Mouse (Mus musculus) limb, embryonic 14.5 days (tissue): ENCODE data around the gene Vwa3a. TPM values are rescaled to one million over a fixed set of nuclear protein-coding genes. Genes with fewer than 3 reads are reported as not detected.
A peak's percentile ranks its signal among the peaks of the same experiment; 100 is the strongest.

Experiments used
- ATAC-seq: fragments of 200-750 bp; cut with Nextera tagmentation; 2 replicates; pipeline ENCODE4 v1.8.0; 2017; ENCODE audit warnings: low read depth, moderate number of reproducible peaks, moderate TSS enrichment; ENCODE audit not compliant: low FRiP score
- DNase-seq: peaks from one replicate; pipeline ENCODE4 v3.0.0-alpha.2; 2015; ENCODE audit warnings: low spot score
- H3K27ac ChIP-seq: fragments of 300-500 bp; sonication (generic); replicated peaks from 2 replicates; pipeline ENCODE4 v1.5.1; 2014; ENCODE audit warnings: low read depth, mild to moderate bottlenecking, low read length, moderate library complexity, mixed read lengths
- H3K27me3 ChIP-seq: fragments of 300-500 bp; sonication (generic); 2 replicates; pipeline ENCODE4 v1.6.1; 2014; ENCODE audit warnings: low read length, mixed read lengths; ENCODE audit not compliant: control insufficient read depth, insufficient read depth
- H3K36me3 ChIP-seq: fragments of 300-500 bp; sonication (generic); 2 replicates; pipeline ENCODE4 v1.6.1; 2014; ENCODE audit warnings: mild to moderate bottlenecking, low read length, moderate library complexity, mixed read lengths; ENCODE audit not compliant: control insufficient read depth, insufficient read depth
- H3K4me1 ChIP-seq: fragments of 300-500 bp; sonication (generic); 2 replicates; pipeline ENCODE4 v1.6.1; 2014; ENCODE audit warnings: antibody characterized with exemption, low read length, mixed read lengths; ENCODE audit not compliant: control insufficient read depth, insufficient read depth
- H3K4me2 ChIP-seq: fragments of 300-500 bp; sonication (generic); replicated peaks from 2 replicates; pipeline ENCODE4 v1.6.1; 2014; ENCODE audit warnings: low read depth, mild to moderate bottlenecking, low read length, moderate library complexity; ENCODE audit not compliant: severe bottlenecking
- H3K4me3 ChIP-seq: fragments of 300-500 bp; sonication (generic); replicated peaks from 2 replicates; pipeline ENCODE4 v1.5.1; 2014; ENCODE audit warnings: low read length
- H3K9ac ChIP-seq: fragments of 300-500 bp; sonication (generic); 2 replicates; pipeline ENCODE4 v1.6.1; 2014; ENCODE audit warnings: mild to moderate bottlenecking, low read depth, low read length, moderate library complexity; ENCODE audit not compliant: severe bottlenecking
- H3K9me3 ChIP-seq: fragments of 300-500 bp; sonication (generic); 2 replicates; pipeline ENCODE4 v1.6.1; 2016; ENCODE audit warnings: low read length; ENCODE audit not compliant: control insufficient read depth
- POLR2A ChIP-seq: fragments of 200-500 bp; IDR thresholded peaks from 2 replicates; pipeline ENCODE4 v1.8.0; 2012; ENCODE audit warnings: inconsistent platforms, mild to moderate bottlenecking, moderate library complexity, borderline replicate concordance; ENCODE audit not compliant: insufficient read depth, insufficient read length; ENCODE audit errors: extremely low read depth
- WGBS: fragments of 180-500 bp; shearing (Covaris S2); extraction: QIAGEN DNeasy Blood & Tissue Kit; methylation state at CpG from one replicate; pipeline ENCODE4 v1.1.7; 2014; 5-methylcytosine and 5-hydroxymethylcytosine counted together
- polyA plus RNA-seq, 2 experiments: library from polyadenylated mRNA; depleted of rRNA in 1 of 2; stranded (reverse) in 1 of 2; unstranded in 1 of 2; fragments of >200 nt; fragmentation: Nextera tagmentation in 1 of 2; extraction: Ambion mirVana in 1 of 2; gene quantifications; 2 replicates each; pipeline versions ENCODE4 v1.2.1 to v1.2.3; 2012 to 2014

Vwa3a gene
- polyA plus RNA-seq, 2 experiments = 0.10 to 0.19 TPM

DNA sequence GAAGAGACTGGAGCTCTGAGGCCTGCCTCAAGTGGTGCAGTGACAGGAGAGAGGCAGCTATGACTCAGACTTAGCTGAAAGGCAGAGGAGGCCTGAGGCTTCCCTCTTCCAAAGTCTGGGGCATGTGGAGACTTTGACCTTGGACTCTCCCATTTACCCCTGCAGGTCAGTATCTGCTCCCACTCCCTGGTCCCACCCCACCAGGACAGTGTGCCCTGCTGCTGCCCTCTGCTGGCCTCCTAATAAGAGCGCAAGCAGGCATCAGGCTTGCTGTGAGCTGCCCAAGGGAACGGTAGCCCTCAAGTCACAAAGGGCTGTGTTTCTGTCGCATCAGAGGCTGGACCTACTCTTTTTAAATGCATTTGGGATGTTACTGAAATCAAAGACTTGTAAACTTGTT, 87.3 kb downstream of the Vwa3a start:
- no peak for TF ChIP-seq POLR2A
- 0 out of 2 replicates have a peak, but pooled peaks cover 4% of the 10 kb centered on the region for H3K4me1 ChIP-seq
- H3K27me3 ChIP-seq = no peaks in the 10 kb centered on the region
- WGBS = 14% methylated on average over 3 of the region's 3 CpGs
- peak; percentile 17 for DNase-seq
- H3K27ac ChIP-seq = no peak overlapping the region
- no peak overlapping the region for H3K4me3 ChIP-seq
- no peak for ATAC-seq
- no peaks in the 10 kb centered on the region for H3K9me3 ChIP-seq
- no peaks in the 10 kb centered on the region for H3K36me3 ChIP-seq
- no peak overlapping the region for H3K4me2 ChIP-seq
- H3K9ac ChIP-seq = no peak overlapping the region

DNA sequence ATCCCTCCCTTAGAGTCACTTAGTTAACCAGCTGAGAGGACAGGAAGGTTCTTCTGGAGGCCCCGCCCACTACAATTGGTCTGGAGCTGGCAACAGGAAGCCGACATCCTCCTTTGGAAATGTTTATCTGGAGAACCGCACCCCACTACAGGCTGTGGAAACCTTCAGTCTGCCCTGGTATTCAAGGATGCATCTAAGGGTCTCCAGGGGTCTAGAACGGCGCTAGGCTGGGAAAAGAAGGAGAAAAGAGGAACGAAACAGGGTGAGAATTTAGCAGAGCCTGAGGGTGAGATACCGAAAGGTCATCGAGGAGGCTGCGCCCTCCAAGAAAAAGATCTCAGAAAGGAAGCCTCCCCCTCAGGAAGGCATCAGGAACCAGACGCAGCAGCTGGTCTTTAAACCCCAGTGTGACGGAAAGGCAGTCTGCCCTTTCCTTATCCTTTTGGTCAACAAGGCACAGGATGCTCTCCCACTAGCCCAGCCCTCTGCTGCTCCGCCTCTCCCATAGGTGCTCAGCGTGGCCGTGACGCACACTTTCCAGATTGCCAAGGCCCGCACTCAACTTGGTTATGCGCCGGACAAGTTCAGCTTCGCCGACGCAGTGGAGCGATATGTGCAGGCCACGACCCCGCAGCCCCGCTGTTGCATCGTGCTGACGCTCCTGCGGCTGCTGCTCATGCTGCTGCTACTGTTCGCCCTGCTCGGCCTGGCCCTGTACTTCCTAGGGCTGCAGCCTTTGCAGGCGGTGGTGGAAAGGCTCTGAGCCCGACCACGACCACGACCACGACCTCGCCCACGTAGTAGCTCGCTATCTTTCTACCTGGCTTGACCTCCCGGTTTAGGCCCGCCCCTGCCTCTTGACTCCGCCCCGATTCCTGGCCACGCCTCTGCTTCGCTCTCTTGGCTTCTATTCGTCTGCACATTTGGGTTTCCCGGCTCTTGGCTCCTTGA, 91.6 kb downstream of the Vwa3a start:
- TF ChIP-seq POLR2A = no peak
- Histone ChIP-seq H3K36me3 (no peaks in the 10 kb centered on the region), H3K4me3 (peak overlapping the region; percentile 62), H3K27ac (no peak overlapping the region), H3K9ac (peak overlapping the region; percentile 55), H3K4me2 (peak overlapping the region; percentile 96), H3K27me3 (no peaks in the 10 kb centered on the region), H3K4me1 (0 out of 2 replicates have a peak, but pooled peaks cover 4% of the 10 kb centered on the region), H3K9me3 (no peaks in the 10 kb centered on the region)
- WGBS = 4% methylated on average over 46 of the region's 46 CpGs
- DNase-seq (no peak), ATAC-seq (no peak; the same call in 1 of the 2 replicates)

DNA sequence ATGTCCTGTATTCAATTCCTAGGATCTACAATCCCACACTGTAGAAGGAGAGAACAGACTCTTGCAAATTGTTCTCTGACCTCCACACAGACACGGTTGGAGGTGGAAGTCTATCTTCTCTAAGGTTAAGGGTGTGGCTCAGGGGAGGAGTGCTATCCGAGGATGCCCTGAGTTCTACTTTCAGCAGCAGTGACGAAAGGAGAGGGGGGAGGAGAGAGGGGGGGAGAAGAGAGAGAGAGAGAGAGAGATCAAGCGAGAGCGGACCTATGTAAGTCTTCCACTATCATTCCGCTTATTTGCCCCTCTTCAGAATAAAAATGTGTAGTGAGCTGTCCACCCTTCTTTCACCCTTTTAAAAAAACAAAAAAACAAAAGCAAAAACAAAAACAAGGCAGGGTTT, 95.3 kb downstream of the Vwa3a start:
- Histone ChIP-seq H3K4me2 (peak overlapping the region; percentile 51), H3K27ac (no peak overlapping the region), H3K9ac (no peak overlapping the region), H3K36me3 (no peaks in the 10 kb centered on the region), H3K27me3 (no peaks in the 10 kb centered on the region), H3K4me1 (0 out of 2 replicates have a peak, but pooled peaks cover 4% of the 10 kb centered on the region), H3K4me3 (peak overlapping the region; percentile 63), H3K9me3 (no peaks in the 10 kb centered on the region)
- ATAC-seq (no peak), DNase-seq (no peak)
- WGBS = 51% methylated on average over 6 of the region's 6 CpGs
- no peak for TF ChIP-seq POLR2A

DNA sequence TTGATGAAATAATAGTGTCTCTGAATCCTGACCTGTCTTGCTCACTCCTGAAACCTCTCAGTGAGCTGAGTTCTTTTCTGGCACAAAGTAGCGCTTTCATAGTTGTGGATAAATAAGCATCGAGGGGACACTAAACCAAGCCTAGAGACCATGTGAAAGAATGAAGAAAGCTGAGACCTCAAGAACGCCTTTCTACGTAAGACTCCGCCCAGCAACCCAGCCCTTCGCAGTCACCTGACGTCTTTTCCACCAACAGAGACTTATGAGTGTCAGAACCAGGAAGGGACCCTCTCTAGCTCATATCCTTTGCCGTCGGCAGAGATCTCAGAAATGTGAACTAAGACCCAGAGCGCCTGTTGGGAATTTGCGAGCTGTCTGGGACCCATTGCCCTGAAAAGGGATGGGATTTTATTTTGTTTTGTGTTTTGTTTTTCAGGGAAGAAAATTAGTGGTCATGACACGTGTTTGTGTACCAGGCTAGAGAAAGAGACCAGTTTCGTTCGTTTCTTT, 95.8 kb downstream of the Vwa3a start:
- DNase-seq = peak; percentile 88
- no peak for TF ChIP-seq POLR2A
- Histone ChIP-seq H3K9ac (peak overlapping the region; percentile 35; the same call in 1 of the 2 replicates), H3K4me2 (peak overlapping the region; percentile 51), H3K4me3 (peak overlapping the region; percentile 63), H3K36me3 (no peaks in the 10 kb centered on the region), H3K4me1 (0 out of 2 replicates have a peak, but pooled peaks cover 4% of the 10 kb centered on the region), H3K9me3 (no peaks in the 10 kb centered on the region), H3K27ac (no peak overlapping the region), H3K27me3 (no peaks in the 10 kb centered on the region)
- ATAC-seq = peak; percentile 86
- 8% methylated on average over 14 of the region's 14 CpGs for WGBS

DNA sequence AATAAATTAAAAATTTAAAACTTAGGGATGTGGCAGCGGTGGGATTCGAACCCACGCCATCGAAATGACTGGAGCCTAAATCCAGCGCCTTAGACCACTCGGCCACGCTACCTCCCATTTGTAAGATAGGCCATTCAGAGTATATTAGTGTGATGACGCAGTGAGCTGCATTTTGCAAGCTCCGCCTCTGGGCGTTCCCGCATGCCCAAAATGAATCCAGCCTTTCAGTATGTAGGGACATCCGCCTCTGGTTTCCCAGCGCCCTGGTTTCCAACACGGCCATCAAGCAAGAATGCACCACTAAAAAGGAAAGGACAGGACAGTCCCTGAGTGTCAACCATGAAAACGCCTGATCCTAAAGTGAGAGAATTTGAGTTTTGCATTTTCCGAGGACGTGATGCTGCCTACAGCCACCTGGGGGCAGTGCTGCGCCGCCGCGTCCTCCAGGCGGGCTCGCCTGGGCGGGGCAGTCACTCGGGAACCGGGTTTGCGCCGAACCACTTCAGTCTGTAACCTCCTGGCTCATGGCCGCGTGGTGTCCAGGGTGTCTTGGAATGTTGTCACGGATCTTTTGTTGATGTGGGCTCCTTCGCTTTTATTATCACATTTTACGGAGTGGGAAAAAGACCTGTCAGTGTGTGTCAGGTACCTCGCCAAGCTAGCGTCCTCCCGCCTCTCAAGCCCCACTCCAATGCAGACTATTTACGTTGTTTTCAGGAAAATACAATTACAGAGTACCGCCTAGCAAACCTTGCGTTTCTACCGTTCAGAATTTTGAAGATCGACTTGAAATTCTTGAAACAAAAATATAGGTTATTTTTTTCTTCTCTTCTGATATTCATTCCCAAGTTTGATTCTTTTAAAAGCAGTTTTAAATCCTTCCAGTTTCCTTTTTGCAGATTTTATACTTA, 96.6 kb downstream of the Vwa3a start:
- peak; percentile 85; the same call in 1 of the 2 replicates for TF ChIP-seq POLR2A
- WGBS = 1% methylated on average over 41 of the region's 41 CpGs

More for the DNA sequence above, 96.6 kb downstream of the Vwa3a start:
- Histone ChIP-seq H3K27ac (0 out of 2 replicates have a peak overlapping the region, but pooled peaks have one; percentile 39), H3K9me3 (no peaks in the 10 kb centered on the region), H3K4me3 (peak overlapping the region; percentile 63), H3K27me3 (no peaks in the 10 kb centered on the region), H3K36me3 (no peaks in the 10 kb centered on the region), H3K9ac (peak overlapping the region; percentile 56), H3K4me2 (peak overlapping the region; percentile 51), H3K4me1 (no peaks in the 10 kb centered on the region)
- DNase-seq = peak; percentile 93
- ATAC-seq = peak; percentile 92
